ENCODE assay signal across 19 mouse cellular contexts in genomic region chr9:32727058-32727457, GRCm38 (mm10).
"Had no signal": no experiment of that assay in that cellular context is flagged by ENCODE, and none has a peak within 500 bp of the region (broad histone marks: within the 10 kb centered on the region; RNA-seq: fewer than 3 reads in every experiment).

No protein-coding gene starts in this region.

- ATAC-seq: intestine, postnatal 0 days; lung, postnatal 0 days; midbrain, embryonic 15.5 days had no signal

- DNase-seq: kidney, adult 2 months; kidney, postnatal 25 days; layer of hippocampus, adult 9-11 months; liver, embryonic 13.5 days; lung, embryonic 14.5 days; right cerebral cortex, adult 18-20 months; right cerebral cortex, postnatal 14 days; right cerebral cortex, postnatal 4 days had no signal

- H3K9ac ChIP-seq: limb, embryonic 13.5 days; liver, embryonic 13.5 days; lung, embryonic 14.5 days; midbrain, embryonic 12.5 days; midbrain, embryonic 15.5 days; neural tube, embryonic 12.5 days; neural tube, embryonic 15.5 days had no signal

- H3K4me2 ChIP-seq: limb, embryonic 13.5 days; liver, embryonic 13.5 days; lung, embryonic 14.5 days; midbrain, embryonic 12.5 days; midbrain, embryonic 15.5 days; neural tube, embryonic 12.5 days; neural tube, embryonic 15.5 days had no signal

- H3K4me3 ChIP-seq: layer of hippocampus, adult 2 months; limb, embryonic 10.5 days; limb, embryonic 13.5 days; liver, embryonic 13.5 days; midbrain, embryonic 12.5 days; midbrain, embryonic 15.5 days; neural tube, embryonic 12.5 days; neural tube, embryonic 15.5 days had no signal

- H3K36me3 ChIP-seq: liver, embryonic 13.5 days; midbrain, embryonic 12.5 days; midbrain, embryonic 15.5 days; neural tube, embryonic 12.5 days; neural tube, embryonic 15.5 days had no signal

- H3K27me3 ChIP-seq: limb, embryonic 13.5 days; liver, embryonic 13.5 days; midbrain, embryonic 15.5 days; neural tube, embryonic 12.5 days; neural tube, embryonic 15.5 days had no signal

- H3K27ac ChIP-seq: kidney, postnatal 0 days; layer of hippocampus, adult 2 months; limb, embryonic 13.5 days; liver, embryonic 13.5 days; macrophage; midbrain, embryonic 12.5 days; midbrain, embryonic 15.5 days; neural tube, embryonic 12.5 days; neural tube, embryonic 15.5 days had no signal

- H3K4me1 ChIP-seq: midbrain, embryonic 12.5 days; midbrain, embryonic 15.5 days; neural tube, embryonic 12.5 days; neural tube, embryonic 15.5 days had no signal

- H3K9me3 ChIP-seq: limb, embryonic 10.5 days; liver, embryonic 13.5 days; midbrain, embryonic 12.5 days; midbrain, embryonic 15.5 days; neural tube, embryonic 12.5 days; neural tube, embryonic 15.5 days had no signal
